Mouse (Mus musculus) thymus, postnatal 4 days (tissue): ENCODE measurements around the gene Krtap16-3.

Source experiments
- DNase-seq: peaks from one replicate; pipeline ENCODE4 v3.0.0; 2021

The Krtap16-3 gene

GRCm38 (mm10) chr16:88962773-88963172 lies at the start of gene Krtap16-3:
Gene Krtap16-3 (minus strand): TSS chr16:88962873.
- no peak for DNase-seq

GRCm38 (mm10) chr16:89010659-89011058 lies 48.0 kb upstream of the Krtap16-3 start, which contains the start of gene Krtap22-2:
Gene Krtap22-2 (minus strand): TSS chr16:89010759.
- DNase-seq = no peak

DNA sequence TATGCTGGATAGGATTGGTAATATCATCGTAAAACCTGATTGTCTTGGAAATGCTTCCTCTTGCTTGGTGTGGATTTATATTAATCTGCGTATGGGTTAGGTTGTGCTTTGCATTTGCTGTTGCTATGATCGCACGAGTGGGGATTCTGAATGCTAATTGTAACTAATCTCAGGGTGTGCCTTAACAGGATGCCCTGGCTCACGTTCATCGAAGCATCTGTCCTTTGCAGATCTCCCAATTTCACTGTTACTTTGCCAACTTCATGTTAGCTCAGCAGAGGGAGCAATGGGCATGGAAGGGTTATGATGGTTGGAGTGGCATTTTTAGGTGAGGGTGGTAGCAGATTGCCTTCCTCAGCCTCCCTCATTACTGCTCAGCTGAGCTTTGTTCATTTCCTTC lies 21.6 kb downstream of the Krtap16-3 start:
- no peak for DNase-seq

- DNase-seq = peak; percentile 22
Measured at GRCm38 (mm10) chr16:88938252-88938651, 24.4 kb downstream of the Krtap16-3 start.

DNA sequence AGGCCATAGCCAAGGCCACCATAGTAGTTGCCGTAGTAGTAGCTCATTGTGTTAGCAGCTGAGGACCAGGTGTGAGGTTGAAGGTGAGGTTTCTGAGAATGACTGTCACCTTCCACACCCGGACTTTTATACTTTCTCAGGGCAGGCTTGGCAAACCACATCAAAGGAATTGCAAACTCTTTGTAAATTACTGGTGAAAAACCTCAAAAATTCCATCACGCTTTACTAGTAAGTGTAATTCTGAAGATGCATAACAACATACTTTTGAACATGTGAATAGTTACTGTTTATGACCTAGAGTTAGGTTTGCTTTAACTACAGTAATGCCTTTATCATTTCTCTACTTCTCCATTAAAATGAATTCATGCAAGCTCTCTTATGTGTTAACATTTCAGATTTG lies 30.5 kb downstream of the Krtap16-3 start, which contains the start of gene Krtap19-9b:
Krtap19-9b (minus strand) TSS at position 101 of the 400 bp plus-strand sequence.
- no peak for DNase-seq
